Mouse (Mus musculus) Muller cell, postnatal 12 days (primary cell): ENCODE results near the gene Iscu.

Experiments
- DNase-seq: peaks from one replicate; pipeline ENCODE4 v3.0.0-alpha.2; 2015; ENCODE audit errors: inconsistent ontology term

Iscu gene

GRCm38 (mm10) chr5:113788645-113789044, 16.1 kb downstream of the Iscu start:
- no peak for DNase-seq

GRCm38 (mm10) chr5:113789075-113789788, 16.7 kb downstream of the Iscu start:
- no peak for DNase-seq

GRCm38 (mm10) chr5:113790453-113791196, 18.1 kb downstream of the Iscu start:
- DNase-seq: no peak

GRCm38 (mm10) chr5:113791197-113792095, 18.9 kb downstream of the Iscu start:
- no peak for DNase-seq

- DNase-seq: no peak
Measured at GRCm38 (mm10) chr5:113796401-113797148, 24.0 kb downstream of the Iscu start.

- no peak for DNase-seq
Measured at GRCm38 (mm10) chr5:113797149-113797882, 24.8 kb downstream of the Iscu start.

- no peak for DNase-seq
Measured at GRCm38 (mm10) chr5:113798525-113798924, 26.0 kb downstream of the Iscu start.

GRCm38 (mm10) chr5:113799691-113800090, 27.1 kb downstream of the Iscu start:
- DNase-seq: no peak

- DNase-seq: peak; percentile 51
Measured at GRCm38 (mm10) chr5:113800280-113800679, 27.7 kb downstream of the Iscu start, which contains the start of gene Tmem119. Gene Tmem119, minus strand, starts transcription at chr5:113800516.

GRCm38 (mm10) chr5:113804395-113804966, 31.9 kb downstream of the Iscu start:
- DNase-seq: no peak

GRCm38 (mm10) chr5:113805301-113805700, 32.8 kb downstream of the Iscu start:
- no peak for DNase-seq

- DNase-seq: no peak
Measured at GRCm38 (mm10) chr5:113806414-113806813, 33.9 kb downstream of the Iscu start.

- DNase-seq: no peak
Measured at GRCm38 (mm10) chr5:113807712-113808111, 35.2 kb downstream of the Iscu start.

- no peak for DNase-seq
Measured at GRCm38 (mm10) chr5:113808177-113808576, 35.6 kb downstream of the Iscu start.

- no peak for DNase-seq
Measured at GRCm38 (mm10) chr5:113810111-113810510, 37.6 kb downstream of the Iscu start.

- DNase-seq: peak; percentile 22
Measured at GRCm38 (mm10) chr5:113811824-113812420, 39.4 kb downstream of the Iscu start.

- no peak for DNase-seq
Measured at GRCm38 (mm10) chr5:113812638-113813037, 40.1 kb downstream of the Iscu start.

GRCm38 (mm10) chr5:113813608-113814007, 41.1 kb downstream of the Iscu start:
- DNase-seq: no peak

GRCm38 (mm10) chr5:113814111-113815040, 41.8 kb downstream of the Iscu start:
- DNase-seq: no peak
